Mouse (Mus musculus) testis, adult 2 months (tissue): ENCODE results near the gene Olfr9.

ENCODE experiments used
- CTCF ChIP-seq: fragments of 200-500 bp; IDR thresholded peaks from 2 replicates; pipeline ENCODE4 v1.5.1; 2012; ENCODE audit warnings: low read depth, mild to moderate bottlenecking, inconsistent platforms, low read length, moderate library complexity; ENCODE audit not compliant: control insufficient read depth, insufficient read depth, insufficient replicate concordance
- POLR2A ChIP-seq: fragments of 200-500 bp; IDR thresholded peaks from 2 replicates; pipeline ENCODE4 v1.6.1; 2012; ENCODE audit warnings: low read depth, mild to moderate bottlenecking, inconsistent platforms, low read length, moderate library complexity; ENCODE audit not compliant: control insufficient read depth

- TF ChIP-seq CTCF (no peak), POLR2A (no peak)
These were observed 8.4 kb upstream of the Olfr9 start for GRCm38 (mm10) chr10:128980644-128981365.
